Mouse (Mus musculus) neural tube, embryonic 12.5 days (tissue): ENCODE results near the gene Acer1. TPM values are rescaled to one million over a fixed set of nuclear protein-coding genes. Genes with fewer than 3 reads are reported as not detected.

Experiments
- ATAC-seq: fragments of 200-750 bp; cut with Nextera tagmentation; 2 replicates; pipeline ENCODE4 v1.8.0; 2017; ENCODE audit warnings: low read depth, mild to moderate bottlenecking, moderate TSS enrichment, moderate library complexity; ENCODE audit not compliant: low FRiP score
- H3K27ac ChIP-seq: fragments of 300-500 bp; sonication (generic); 2 replicates; pipeline ENCODE4 v1.5.1; 2016
- H3K27me3 ChIP-seq: fragments of 300-500 bp; sonication (generic); replicated peaks from 2 replicates; pipeline ENCODE4 v1.6.1; 2016; ENCODE audit warnings: mild to moderate bottlenecking
- H3K36me3 ChIP-seq: fragments of 300-500 bp; sonication (generic); 2 replicates; pipeline ENCODE4 v1.6.1; 2016; ENCODE audit warnings: mild to moderate bottlenecking
- H3K4me1 ChIP-seq: fragments of 300-500 bp; sonication (generic); 2 replicates; pipeline ENCODE4 v1.6.1; 2016
- H3K4me2 ChIP-seq: fragments of 300-500 bp; sonication (generic); replicated peaks from 2 replicates; pipeline ENCODE4 v1.6.1; 2016; ENCODE audit warnings: mild to moderate bottlenecking
- H3K4me3 ChIP-seq: fragments of 300-500 bp; sonication (generic); 2 replicates; pipeline ENCODE4 v1.5.1; 2016
- H3K9ac ChIP-seq: fragments of 300-500 bp; sonication (generic); 2 replicates; pipeline ENCODE4 v1.6.1; 2016; ENCODE audit warnings: mild to moderate bottlenecking
- H3K9me3 ChIP-seq: fragments of 300-500 bp; sonication (generic); 2 replicates; pipeline ENCODE4 v1.6.1; 2016; ENCODE audit warnings: mild to moderate bottlenecking
- WGBS: fragments of 180-500 bp; shearing (Covaris S2); methylation state at CpG from one replicate; pipeline ENCODE4 v1.1.7; 2016; 5-methylcytosine and 5-hydroxymethylcytosine counted together
- polyA plus RNA-seq: library from polyadenylated mRNA; unstranded; fragments of >200 nt; fragmentation: Nextera tagmentation; extraction: Ambion mirVana; gene quantifications from 2 replicates; pipeline ENCODE4 v1.2.1, GENCODE M21; 2016

Acer1 gene
- polyA plus RNA-seq, 1 experiment from 2014 or later: not detected

GRCm38 (mm10) chr17:57001228-57001627 lies 19.3 kb upstream of the Acer1 start:
- no peak for ATAC-seq
- peaks cover 52% of the 10 kb centered on the region for H3K36me3 ChIP-seq
- H3K4me1 ChIP-seq: peaks cover 10% of the 10 kb centered on the region
- no peak overlapping the region for H3K27ac ChIP-seq
- no peaks in the 10 kb centered on the region for H3K27me3 ChIP-seq
- no peak overlapping the region for H3K9ac ChIP-seq
- no peak overlapping the region for H3K4me3 ChIP-seq
- H3K9me3 ChIP-seq: no peaks in the 10 kb centered on the region
- H3K4me2 ChIP-seq: no peak overlapping the region
- 74% methylated on average over 8 of the region's 8 CpGs for WGBS

- Histone ChIP-seq H3K9me3 (no peaks in the 10 kb centered on the region), H3K4me2 (no peak within 1 kb of the TSS)
These were observed 18.2 kb upstream of the Acer1 start, which contains the start of gene Pspn for GRCm38 (mm10) chr17:56999968-57000609. Pspn (minus strand) TSS chr17:57000018.

GRCm38 (mm10) chr17:56999414-56999813 lies 17.5 kb upstream of the Acer1 start:
- Histone ChIP-seq H3K4me1 (peaks cover 10% of the 10 kb centered on the region), H3K27ac (no peak overlapping the region), H3K9ac (no peak overlapping the region), H3K4me3 (no peak overlapping the region), H3K4me2 (no peak overlapping the region), H3K9me3 (no peaks in the 10 kb centered on the region), H3K36me3 (peaks cover 54% of the 10 kb centered on the region), H3K27me3 (no peaks in the 10 kb centered on the region)
- 94% methylated on average over 9 of the region's 9 CpGs for WGBS
- ATAC-seq: no peak

More at GRCm38 (mm10) chr17:56999968-57000609, 18.2 kb upstream of the Acer1 start, which contains the start of gene Pspn:
- ATAC-seq: no peak
- 86% methylated on average over 9 of the region's 9 CpGs for WGBS
- Histone ChIP-seq H3K27ac (no peak within 1 kb of the TSS), H3K9ac (no peak within 1 kb of the TSS), H3K36me3 (peaks cover 53% of the 10 kb centered on the region), H3K4me1 (peaks cover 10% of the 10 kb centered on the region), H3K27me3 (no peaks in the 10 kb centered on the region), H3K4me3 (no peak within 1 kb of the TSS)

GRCm38 (mm10) chr17:56997029-56997667 lies 15.2 kb upstream of the Acer1 start, which contains the start of gene Alkbh7:
Alkbh7 (plus strand) TSS chr17:56997339.
- Histone ChIP-seq H3K27me3 (no peaks in the 10 kb centered on the region), H3K9me3 (no peaks in the 10 kb centered on the region), H3K9ac (peak within 1 kb of the TSS; percentile 61), H3K4me2 (peak within 1 kb of the TSS; percentile 74), H3K36me3 (peaks cover 55% of the 10 kb centered on the region), H3K4me3 (peak within 1 kb of the TSS; percentile 63), H3K4me1 (peaks cover 10% of the 10 kb centered on the region), H3K27ac (0 out of 2 replicates have a peak within 1 kb of the TSS, but pooled peaks have one; percentile 7)
- under 1% methylated on average over 38 of the region's 38 CpGs for WGBS
- peak; percentile 99 for ATAC-seq

- Histone ChIP-seq H3K4me1 (peaks cover 10% of the 10 kb centered on the region), H3K9ac (no peak overlapping the region), H3K4me2 (peak overlapping the region; percentile 74), H3K4me3 (no peak overlapping the region), H3K36me3 (peaks cover 53% of the 10 kb centered on the region), H3K27me3 (no peaks in the 10 kb centered on the region), H3K9me3 (no peaks in the 10 kb centered on the region), H3K27ac (no peak overlapping the region)
- WGBS: 74% methylated on average over 2 of the region's 2 CpGs
- ATAC-seq: no peak
These were observed 14.6 kb upstream of the Acer1 start for GRCm38 (mm10) chr17:56996506-56996905.

GRCm38 (mm10) chr17:56995046-56995445 lies 13.1 kb upstream of the Acer1 start:
- Histone ChIP-seq H3K4me2 (no peak overlapping the region), H3K4me1 (peaks cover 17% of the 10 kb centered on the region), H3K27me3 (no peaks in the 10 kb centered on the region), H3K27ac (no peak overlapping the region), H3K9me3 (no peaks in the 10 kb centered on the region), H3K9ac (no peak overlapping the region), H3K36me3 (peaks cover 50% of the 10 kb centered on the region), H3K4me3 (no peak overlapping the region)
- ATAC-seq: no peak
- WGBS: 90% methylated on average over 8 of the region's 8 CpGs

- H3K4me3 ChIP-seq: peak overlapping the region; percentile 84
- no peak overlapping the region for H3K27ac ChIP-seq
- no peaks in the 10 kb centered on the region for H3K9me3 ChIP-seq
- ATAC-seq: no peak
- peak overlapping the region; percentile 75 for H3K9ac ChIP-seq
- 76% methylated on average over 2 of the region's 2 CpGs for WGBS
- peaks cover 7% of the 10 kb centered on the region for H3K4me1 ChIP-seq
- peak overlapping the region; percentile 71 for H3K4me2 ChIP-seq
- no peaks in the 10 kb centered on the region for H3K27me3 ChIP-seq
- peaks cover 38% of the 10 kb centered on the region for H3K36me3 ChIP-seq
These were observed 9.0 kb upstream of the Acer1 start for GRCm38 (mm10) chr17:56990966-56991365.

GRCm38 (mm10) chr17:56990115-56990746 lies 8.3 kb upstream of the Acer1 start, which contains the start of gene Clpp:
Clpp (plus strand) TSS chr17:56990305.
- H3K4me1 ChIP-seq: peaks cover 7% of the 10 kb centered on the region
- H3K4me2 ChIP-seq: peak within 1 kb of the TSS; percentile 71
- H3K36me3 ChIP-seq: peaks cover 31% of the 10 kb centered on the region
- H3K9me3 ChIP-seq: no peaks in the 10 kb centered on the region
- peak within 1 kb of the TSS; percentile 84 for H3K4me3 ChIP-seq
- ATAC-seq: peak; percentile 96
- H3K27ac ChIP-seq: no peak within 1 kb of the TSS
- peak within 1 kb of the TSS; percentile 75 for H3K9ac ChIP-seq
- under 1% methylated on average over 52 of the region's 52 CpGs for WGBS
- H3K27me3 ChIP-seq: no peaks in the 10 kb centered on the region

- Histone ChIP-seq H3K9me3 (no peaks in the 10 kb centered on the region), H3K36me3 (peaks cover 25% of the 10 kb centered on the region), H3K4me2 (peak overlapping the region; percentile 71), H3K9ac (peak overlapping the region; percentile 54), H3K4me3 (peak overlapping the region; percentile 84), H3K4me1 (peaks cover 7% of the 10 kb centered on the region), H3K27ac (no peak overlapping the region), H3K27me3 (no peaks in the 10 kb centered on the region)
- peak; percentile 95 for ATAC-seq
- WGBS: 4% methylated on average over 25 of the region's 25 CpGs
These were observed 7.7 kb upstream of the Acer1 start for GRCm38 (mm10) chr17:56989467-56990114.

- no peaks in the 10 kb centered on the region for H3K9me3 ChIP-seq
- peak overlapping the region; percentile 71 for H3K4me2 ChIP-seq
- H3K27ac ChIP-seq: no peak overlapping the region
- H3K36me3 ChIP-seq: peaks cover 19% of the 10 kb centered on the region
- H3K4me1 ChIP-seq: peaks cover 7% of the 10 kb centered on the region
- ATAC-seq: no peak
- H3K27me3 ChIP-seq: no peaks in the 10 kb centered on the region
- 77% methylated on average over 7 of the region's 7 CpGs for WGBS
- H3K4me3 ChIP-seq: no peak overlapping the region
- peak overlapping the region; percentile 54; the same call in 1 of the 2 replicates for H3K9ac ChIP-seq
These were observed 7.0 kb upstream of the Acer1 start for GRCm38 (mm10) chr17:56988921-56989430.

- peaks cover 14% of the 10 kb centered on the region for H3K36me3 ChIP-seq
- no peaks in the 10 kb centered on the region for H3K9me3 ChIP-seq
- H3K27me3 ChIP-seq: no peaks in the 10 kb centered on the region
- H3K27ac ChIP-seq: no peak overlapping the region
- no peak overlapping the region for H3K9ac ChIP-seq
- ATAC-seq: no peak
- peaks cover 7% of the 10 kb centered on the region for H3K4me1 ChIP-seq
- no peak overlapping the region for H3K4me3 ChIP-seq
- WGBS: 87% methylated on average over 7 of the region's 7 CpGs
- no peak overlapping the region for H3K4me2 ChIP-seq
These were observed 6.5 kb upstream of the Acer1 start for GRCm38 (mm10) chr17:56988441-56988840.
